Comparison of ENCODE assay signal across 12 mouse cellular contexts in genomic region chr11:16767984-16768383, GRCm38 (mm10).
"Had no signal": no experiment of that assay in that cellular context is flagged by ENCODE, and none has a peak within 500 bp of the region (broad histone marks: within the 10 kb centered on the region; RNA-seq: fewer than 3 reads in every experiment).

No protein-coding gene starts in this region.

- H3K27ac ChIP-seq: kidney, embryonic 15.5 days; limb, embryonic 13.5 days; liver, embryonic 15.5 days; midbrain, embryonic 10.5 days; stomach, postnatal 0 days had no signal

- DNase-seq: kidney, adult 18-20 months; kidney, postnatal 14 days; left cerebral cortex, postnatal 4 days; lung, embryonic 14.5 days; lung, postnatal 10 days; lung, postnatal 4 days; thymus, postnatal 36 days had no signal

- H3K4me3 ChIP-seq: kidney, embryonic 15.5 days; limb, embryonic 13.5 days; liver, embryonic 15.5 days; midbrain, embryonic 10.5 days had no signal

- H3K36me3 ChIP-seq: kidney, embryonic 15.5 days; limb, embryonic 13.5 days; liver, embryonic 15.5 days; midbrain, embryonic 10.5 days had no signal

- H3K4me1 ChIP-seq: liver, embryonic 15.5 days; midbrain, embryonic 10.5 days had no signal

- H3K9me3 ChIP-seq: kidney, embryonic 15.5 days; limb, embryonic 13.5 days; liver, embryonic 15.5 days; midbrain, embryonic 10.5 days had no signal

- H3K27me3 ChIP-seq: kidney, embryonic 15.5 days; limb, embryonic 13.5 days; liver, embryonic 15.5 days had no signal
